Mouse (Mus musculus) MEL (cell line): ENCODE measurements around the gene Rsph10b. TPM values are rescaled to one million over a fixed set of nuclear protein-coding genes. Genes with fewer than 3 reads are reported as not detected.

Experiments used
- DNase-seq: peaks from one replicate; pipeline ENCODE4 v3.0.0; 2011; ENCODE audit warnings: low read depth, low spot score
- H3K27ac ChIP-seq: 2 replicates; pipeline ENCODE4 v1.5.1; 2012; ENCODE audit warnings: low read depth, mild to moderate bottlenecking, control low read depth, low read length, moderate library complexity; ENCODE audit not compliant: control insufficient read depth
- H3K27me3 ChIP-seq, 2 experiments: fragments of 150-350 bp in 1 of 2; sonication (generic) in 1 of 2; 2 replicates each; pipeline ENCODE4 v1.6.1; 2012; ENCODE audit warnings: low read length in 2 of 2, mild to moderate bottlenecking in 2 of 2, improper control_type of control experiment in 1 of 2, moderate library complexity in 1 of 2; ENCODE audit not compliant: insufficient read depth in 2 of 2, control insufficient read depth in 1 of 2
- H3K36me3 ChIP-seq, 2 experiments: 2 replicates each; pipeline ENCODE4 v1.6.1; 2012 to 2014; ENCODE audit warnings: low read length in 2 of 2, improper control_type of control experiment in 1 of 2, inconsistent platforms in 1 of 2, mild to moderate bottlenecking in 1 of 2; ENCODE audit not compliant: insufficient read depth in 2 of 2, control insufficient read depth in 1 of 2
- H3K4me1 ChIP-seq, 2 experiments: fragments of 150-350 bp in 1 of 2; sonication (generic) in 1 of 2; 2 replicates each; pipeline ENCODE4 v1.6.1; 2012; ENCODE audit warnings: low read length in 2 of 2, improper control_type of control experiment in 1 of 2, mild to moderate bottlenecking in 1 of 2; ENCODE audit not compliant: insufficient read depth in 2 of 2, control insufficient read depth in 1 of 2
- H3K4me3 ChIP-seq, 2 experiments: fragments of 150-350 bp in 1 of 2; sonication (generic) in 1 of 2; 2 replicates each; pipeline ENCODE4 v1.5.1; 2012; ENCODE audit warnings: low read depth in 2 of 2, low read length in 2 of 2, mild to moderate bottlenecking in 2 of 2, moderate library complexity in 2 of 2, control low read depth in 1 of 2, improper control_type of control experiment in 1 of 2; ENCODE audit not compliant: control insufficient read depth in 1 of 2, insufficient read depth in 1 of 2
- H3K79me2 ChIP-seq: 2 replicates; pipeline ENCODE4 v1.6.1; 2012; ENCODE audit warnings: mild to moderate bottlenecking, low read length, moderate library complexity; ENCODE audit not compliant: control insufficient read depth, poor library complexity, insufficient read depth
- H3K9ac ChIP-seq: 2 replicates; pipeline ENCODE4 v1.6.1; 2012; ENCODE audit warnings: low read depth, mild to moderate bottlenecking, control low read depth, low read length, moderate library complexity; ENCODE audit not compliant: control insufficient read depth, poor library complexity, severe bottlenecking
- H3K9me3 ChIP-seq: fragments of 150-350 bp; sonication (generic); replicated peaks from 2 replicates; pipeline ENCODE4 v1.6.1; 2012; ENCODE audit warnings: mild to moderate bottlenecking, low read length, improper control_type of control experiment, moderate library complexity; ENCODE audit not compliant: insufficient read depth
- BHLHE40 ChIP-seq: IDR thresholded peaks from 2 replicates; pipeline ENCODE4 v1.6.1; 2012; ENCODE audit warnings: low read depth, mild to moderate bottlenecking, inconsistent platforms, low read length, improper control_type of control experiment, borderline replicate concordance
- CHD1 ChIP-seq: IDR thresholded peaks from 2 replicates; pipeline ENCODE4 v1.6.1; 2012; ENCODE audit warnings: low read depth, mild to moderate bottlenecking, inconsistent platforms, low read length, improper control_type of control experiment
- CHD2 ChIP-seq: IDR thresholded peaks from 2 replicates; pipeline ENCODE4 v1.6.1; 2011; ENCODE audit warnings: low read length, improper control_type of control experiment
- CTCF ChIP-seq, 3 experiments: IDR thresholded peaks in 2 of 3; conservative IDR thresholded peaks in 1 of 3; 2 replicates each; pipeline ENCODE4 v1.5.1; 2011 to 2012; ENCODE audit warnings: low read length in 3 of 3, low read depth in 2 of 3, mild to moderate bottlenecking in 2 of 3, improper control_type of control experiment in 1 of 3, inconsistent platforms in 1 of 3, mixed read lengths in 1 of 3, moderate library complexity in 1 of 3; ENCODE audit not compliant: control insufficient read depth in 1 of 3, insufficient read depth in 1 of 3, poor library complexity in 1 of 3, severe bottlenecking in 1 of 3
- E2F4 ChIP-seq: IDR thresholded peaks from 2 replicates; pipeline ENCODE4 v1.6.1; 2011; ENCODE audit warnings: low read depth, low read length, improper control_type of control experiment, borderline replicate concordance
- ELF1 ChIP-seq: IDR thresholded peaks from 2 replicates; pipeline ENCODE4 v1.6.1; 2014; ENCODE audit warnings: low read depth, mild to moderate bottlenecking, inconsistent platforms, low read length, improper control_type of control experiment, moderate library complexity
- EP300 ChIP-seq, 2 experiments: IDR thresholded peaks; 2 replicates each; pipeline ENCODE4 v1.6.1; 2011; ENCODE audit warnings: improper control_type of control experiment in 2 of 2, low read length in 2 of 2, low read depth in 1 of 2, mild to moderate bottlenecking in 1 of 2
- ETS1 ChIP-seq: IDR thresholded peaks from 2 replicates; pipeline ENCODE4 v1.6.1; 2012; ENCODE audit warnings: low read depth, mild to moderate bottlenecking, inconsistent platforms, low read length, improper control_type of control experiment, moderate library complexity
- GABPA ChIP-seq: IDR thresholded peaks from 2 replicates; pipeline ENCODE4 v1.6.1; 2012; ENCODE audit warnings: low read depth, mild to moderate bottlenecking, inconsistent platforms, low read length, improper control_type of control experiment, moderate library complexity
- GATA1 ChIP-seq: IDR thresholded peaks from 2 replicates; pipeline ENCODE4 v1.6.1; 2011; ENCODE audit warnings: low read depth, low read length, improper control_type of control experiment
- HCFC1 ChIP-seq: IDR thresholded peaks from 2 replicates; pipeline ENCODE4 v1.6.1; 2012; ENCODE audit warnings: low read depth, mild to moderate bottlenecking, inconsistent platforms, low read length, improper control_type of control experiment, moderate library complexity
- JUND ChIP-seq: IDR thresholded peaks from 2 replicates; pipeline ENCODE4 v1.6.1; 2011; ENCODE audit warnings: low read depth, mild to moderate bottlenecking, improper control_type of control experiment, low read length
- MAX ChIP-seq: IDR thresholded peaks from 2 replicates; pipeline ENCODE4 v1.6.1; 2011; ENCODE audit warnings: low read length, improper control_type of control experiment
- MEF2A ChIP-seq: IDR thresholded peaks from 2 replicates; pipeline ENCODE4 v1.6.1; 2014; ENCODE audit warnings: low read depth, mild to moderate bottlenecking, inconsistent platforms, low read length, improper control_type of control experiment; ENCODE audit not compliant: poor library complexity, insufficient replicate concordance, severe bottlenecking; ENCODE audit errors: extremely low read depth
- MXI1 ChIP-seq: IDR thresholded peaks from 2 replicates; pipeline ENCODE4 v1.6.1; 2011; ENCODE audit warnings: mild to moderate bottlenecking, low read depth, low read length, improper control_type of control experiment
- MYC ChIP-seq: IDR thresholded peaks from 2 replicates; pipeline ENCODE4 v1.6.1; 2011; ENCODE audit warnings: low read depth, mild to moderate bottlenecking, low read length, improper control_type of control experiment, moderate library complexity
- NELFE ChIP-seq: IDR thresholded peaks from 2 replicates; pipeline ENCODE4 v1.6.1; 2011; ENCODE audit warnings: low read depth, low read length, improper control_type of control experiment
- NRF1 ChIP-seq: IDR thresholded peaks from 2 replicates; pipeline ENCODE4 v1.6.1; 2014; ENCODE audit warnings: low read depth, mild to moderate bottlenecking, inconsistent platforms, low read length, improper control_type of control experiment, moderate library complexity; ENCODE audit not compliant: poor library complexity, insufficient read depth, severe bottlenecking
- RAD21 ChIP-seq: IDR thresholded peaks from 2 replicates; pipeline ENCODE4 v1.6.1; 2011; ENCODE audit warnings: mild to moderate bottlenecking, low read depth, low read length, improper control_type of control experiment
- SIN3A ChIP-seq: IDR thresholded peaks from 2 replicates; pipeline ENCODE4 v1.6.1; 2012; ENCODE audit warnings: low read length, improper control_type of control experiment, inconsistent platforms
- TAL1 ChIP-seq: IDR thresholded peaks from 2 replicates; pipeline ENCODE4 v1.6.1; 2012; ENCODE audit warnings: mild to moderate bottlenecking, inconsistent platforms, low read length, moderate library complexity, mixed read lengths
- TBP ChIP-seq: IDR thresholded peaks from 2 replicates; pipeline ENCODE4 v1.8.0; 2011; ENCODE audit warnings: low read depth, low read length, improper control_type of control experiment
- TCF12 ChIP-seq: IDR thresholded peaks from 2 replicates; pipeline ENCODE4 v1.6.1; 2014; ENCODE audit warnings: low read depth, mild to moderate bottlenecking, inconsistent platforms, low read length, improper control_type of control experiment, moderate library complexity
- UBTF ChIP-seq: IDR thresholded peaks from 2 replicates; pipeline ENCODE4 v1.6.1; 2012; ENCODE audit warnings: low read depth, mild to moderate bottlenecking, inconsistent platforms, low read length, improper control_type of control experiment, moderate library complexity, borderline replicate concordance; ENCODE audit not compliant: insufficient read depth
- USF1 ChIP-seq: IDR thresholded peaks from 2 replicates; pipeline ENCODE4 v1.6.1; 2014; ENCODE audit warnings: low read depth, mild to moderate bottlenecking, inconsistent platforms, low read length, improper control_type of control experiment, moderate library complexity
- USF2 ChIP-seq, 2 experiments: IDR thresholded peaks; 2 replicates each; pipeline ENCODE4 v1.6.1; 2011 to 2012; ENCODE audit warnings: improper control_type of control experiment in 2 of 2, low read length in 2 of 2, borderline replicate concordance in 1 of 2, inconsistent platforms in 1 of 2, low read depth in 1 of 2, mild to moderate bottlenecking in 1 of 2; ENCODE audit not compliant: insufficient read depth in 1 of 2
- ZC3H11A ChIP-seq: IDR thresholded peaks from 2 replicates; pipeline ENCODE4 v1.6.1; 2012; ENCODE audit warnings: low read depth, mild to moderate bottlenecking, inconsistent platforms, low read length, improper control_type of control experiment
- ZMIZ1 ChIP-seq: IDR thresholded peaks from 2 replicates; pipeline ENCODE4 v1.6.1; 2012; ENCODE audit warnings: low read depth, mild to moderate bottlenecking, inconsistent platforms, low read length, improper control_type of control experiment, moderate library complexity
- ZNF384 ChIP-seq: IDR thresholded peaks from 2 replicates; pipeline ENCODE4 v1.6.1; 2012; ENCODE audit warnings: low read depth, mild to moderate bottlenecking, inconsistent platforms, low read length, improper control_type of control experiment
- polyA plus RNA-seq, 2 experiments: library from polyadenylated mRNA; stranded (reverse) in 1 of 2; unstranded in 1 of 2; fragments of >175 nt in 1 of 2; fragments of >200 nt in 1 of 2; gene quantifications; 2 replicates each; pipeline versions ENCODE4 v1.2.1 to v1.2.4; 2012; ENCODE audit warnings: low replicate concordance in 2 of 2, low read depth in 1 of 2; ENCODE audit not compliant: insufficient read length in 2 of 2, insufficient read depth in 1 of 2, missing spikeins in 1 of 2
- total RNA-seq: library from RNA; depleted of rRNA; stranded (reverse); fragments of 300-350 nt; gene quantifications from 2 replicates; pipeline ENCODE4 v1.2.3, GENCODE M21; 2012

Rsph10b gene
- total and polyA plus RNA-seq, 3 experiments, result 0.04 to 0.17 TPM; not detected in 1

- no peaks in the 10 kb centered on the region for H3K79me2 ChIP-seq
- no peak for TF ChIP-seq NRF1
- no peak for TF ChIP-seq UBTF
- TF ChIP-seq MEF2A, result no peak
- 0 out of 2 replicates have a peak, but pooled peaks have one; percentile 2 for TF ChIP-seq TBP
- TF ChIP-seq E2F4, result no peak
- TF ChIP-seq TCF12, result peak; percentile 52; the same call in 1 of the 2 replicates
- no peak for TF ChIP-seq MAX
- TF ChIP-seq ZC3H11A, result no peak
- no peak for TF ChIP-seq USF2 (IDR thresholded peaks at IDR 0.05; ENCODE audit: borderline replicate concordance in 1 of 2, insufficient read depth in 1 of 2, low read depth in 1 of 2, low read length in 2 of 2)
- no peak for TF ChIP-seq RAD21
- TF ChIP-seq GABPA, result no peak
- TF ChIP-seq GATA1, result peak; percentile 58
- no peak for TF ChIP-seq CHD1
- TF ChIP-seq ZMIZ1, result no peak
- TF ChIP-seq BHLHE40, result no peak
- TF ChIP-seq ETS1, result no peak
- no peak for TF ChIP-seq TAL1
- 0 out of 2 replicates have a peak, but pooled peaks have one; percentile 17 for TF ChIP-seq NELFE
- TF ChIP-seq USF1, result no peak
- TF ChIP-seq HCFC1, result no peak
- TF ChIP-seq CTCF (IDR thresholded peaks at IDR 0.05 in 2 of 3, conservative IDR thresholded peaks at IDR 0.05 in 1 of 3; ENCODE audit: control insufficient read depth in 1 of 3, insufficient read depth in 1 of 3, low read depth in 2 of 3, low read length in 3 of 3, poor library complexity in 1 of 3, severe bottlenecking in 1 of 3), result no peak
- TF ChIP-seq CHD2, result no peak
- TF ChIP-seq MYC, result 0 out of 2 replicates have a peak, but pooled peaks have one; percentile 2
- no peak for TF ChIP-seq ZNF384
- no peak for TF ChIP-seq JUND
- peak in 1 of 2 experiments; percentile 30; a peak in 1 of 4 replicates for TF ChIP-seq EP300 (IDR thresholded peaks at IDR 0.05; ENCODE audit: low read depth in 1 of 2, low read length in 2 of 2)
- no peak for TF ChIP-seq ELF1
- no peak for TF ChIP-seq MXI1
- 0 out of 2 replicates have a peak, but pooled peaks have one; percentile 8 for TF ChIP-seq SIN3A
- DNase-seq, result peak; percentile 53
- no peaks in the 10 kb centered on the region for H3K9me3 ChIP-seq
- H3K27ac ChIP-seq, result peak overlapping the region; percentile 68
- peaks cover 0 to 12% of the 10 kb centered on the region in 2 experiments; a peak in 2 of 4 replicates for H3K36me3 ChIP-seq
- H3K9ac ChIP-seq, result peak overlapping the region; percentile 46
- H3K4me1 ChIP-seq, result peaks cover 9 to 40% of the 10 kb centered on the region in 2 experiments
- no peaks in the 10 kb centered on the region for H3K27me3 ChIP-seq
- peak overlapping the region; percentile 50 to 52 for H3K4me3 ChIP-seq
Observed at GRCm38 (mm10) chr5:143972628-143973027, 39.8 kb downstream of the Rsph10b start.
